Mouse (Mus musculus): ENCODE data around the gene Hyls1. TPM values are rescaled to one million over a fixed set of nuclear protein-coding genes. Genes with fewer than 3 reads are reported as not detected.

The Hyls1 gene
- polyA plus RNA-seq, 1 experiment from 2014 or later = 9.0 TPM

DNA sequence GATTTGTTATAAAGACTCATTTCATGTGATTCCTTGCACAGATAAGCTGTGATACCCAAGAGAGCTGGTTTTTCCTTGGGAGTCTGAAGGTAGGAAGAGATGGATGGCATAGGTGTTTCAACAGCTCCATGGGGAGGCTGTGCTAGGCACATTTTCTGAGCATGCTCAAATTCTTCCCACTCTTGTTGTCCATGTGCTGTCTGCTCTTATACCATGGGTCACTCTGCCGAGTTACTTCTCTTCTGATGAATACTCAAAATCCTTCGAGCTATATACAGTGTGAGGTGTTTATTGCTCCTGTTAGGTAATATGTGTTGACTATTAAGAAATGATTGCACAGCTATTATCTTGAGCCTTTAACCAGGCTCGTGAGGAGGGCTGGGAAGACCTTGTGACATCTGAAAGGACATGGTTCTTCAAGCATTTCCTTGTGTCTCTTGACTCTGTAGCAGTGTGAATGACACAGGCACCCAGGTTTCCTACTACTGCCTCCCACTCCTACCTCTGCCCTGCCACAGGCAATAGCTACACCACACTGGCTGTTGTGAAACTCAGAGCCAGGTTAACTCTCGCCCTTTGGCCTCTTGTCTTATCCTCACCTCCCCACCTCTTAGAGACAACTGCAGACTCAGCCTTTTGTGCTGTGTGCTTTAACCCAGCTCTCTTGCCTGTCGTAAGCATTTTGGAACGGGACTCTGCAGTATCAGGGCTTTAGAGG lies 49.4 kb downstream of the Hyls1 start:
- Histone ChIP-seq H3K4me3 (ENCODE audit: low read depth, low read length) (no peak overlapping the region), H3K9ac (ENCODE audit: low read depth, low read length) (no peak overlapping the region), H3K36me3 (ENCODE audit: control insufficient read depth, insufficient read depth) (no peaks in the 10 kb centered on the region), H3K4me2 (ENCODE audit: low read depth, low read length) (no peak overlapping the region), H3K4me1 (ENCODE audit: control insufficient read depth, low read depth, low read length) (no peaks in the 10 kb centered on the region), H3K27ac (ENCODE audit: low read length) (no peak overlapping the region), H3K27me3 (ENCODE audit: control insufficient read depth, insufficient read depth, low read depth, low read length) (no peaks in the 10 kb centered on the region), H3K9me3 (replicated peaks; ENCODE audit: control insufficient read depth, low read length) (no peaks in the 10 kb centered on the region)
- ATAC-seq (ENCODE audit: low read depth) = no peak
- WGBS (ENCODE audit: insufficient replicate concordance) = 38% methylated on average over 6 of the region's 6 CpGs

DNA sequence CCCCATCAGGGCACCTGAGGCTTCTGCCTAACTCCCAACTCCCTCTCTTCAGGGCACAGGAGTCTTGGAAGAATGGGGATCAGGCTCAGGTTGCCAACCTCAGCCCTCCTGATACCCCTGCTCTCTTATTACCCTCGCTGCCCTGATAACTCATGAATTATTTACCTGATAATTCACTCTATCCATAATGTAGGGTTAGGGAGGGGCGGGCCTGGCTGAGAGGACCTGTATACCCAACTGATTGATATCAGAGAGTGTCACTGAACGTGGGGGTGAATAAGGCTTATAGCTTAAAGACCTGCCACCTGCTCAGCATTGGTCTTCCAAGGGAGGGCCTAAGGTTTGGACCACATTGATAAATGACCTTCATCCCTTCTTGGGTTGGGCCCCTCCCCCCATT lies 52.0 kb downstream of the Hyls1 start, which contains the start of gene Gm1113:
Gene Gm1113, minus strand, starts transcription at position 101 of the 400 bp plus-strand sequence.
- 46% methylated on average over 3 of the region's 3 CpGs for WGBS (ENCODE audit: insufficient replicate concordance)
- Histone ChIP-seq H3K36me3 (ENCODE audit: control insufficient read depth, insufficient read depth) (no peaks in the 10 kb centered on the region), H3K4me3 (ENCODE audit: low read depth, low read length) (no peak within 1 kb of the TSS), H3K9ac (ENCODE audit: low read depth, low read length) (no peak within 1 kb of the TSS), H3K9me3 (replicated peaks; ENCODE audit: control insufficient read depth, low read length) (no peaks in the 10 kb centered on the region), H3K27me3 (ENCODE audit: control insufficient read depth, insufficient read depth, low read depth, low read length) (no peaks in the 10 kb centered on the region), H3K4me1 (ENCODE audit: control insufficient read depth, low read depth, low read length) (no peaks in the 10 kb centered on the region), H3K27ac (ENCODE audit: low read length) (no peak within 1 kb of the TSS), H3K4me2 (ENCODE audit: low read depth, low read length) (no peak within 1 kb of the TSS)
- no peak for ATAC-seq (ENCODE audit: low read depth)

DNA sequence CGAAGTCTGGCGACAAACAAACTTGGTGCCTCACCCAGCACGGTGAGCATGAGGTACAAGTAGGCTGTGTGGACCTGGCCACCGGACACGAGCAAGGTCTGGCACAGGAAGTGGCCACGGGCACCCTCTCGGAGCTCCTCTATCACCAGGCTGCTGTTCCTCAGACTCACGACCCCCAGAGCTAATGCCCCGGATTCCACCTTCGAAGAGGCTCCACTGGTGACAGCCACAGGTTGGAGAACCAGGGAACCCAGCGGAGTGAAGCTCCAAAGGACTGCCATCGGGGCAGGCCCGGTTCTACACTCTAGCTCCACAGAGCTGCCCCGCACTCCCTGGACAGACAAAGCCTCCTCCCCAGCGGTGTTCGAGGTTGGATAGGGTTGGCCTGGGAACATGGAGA lies 53.5 kb downstream of the Hyls1 start:
- Histone ChIP-seq H3K9me3 (replicated peaks; ENCODE audit: control insufficient read depth, low read length) (no peaks in the 10 kb centered on the region), H3K36me3 (ENCODE audit: control insufficient read depth, insufficient read depth) (no peaks in the 10 kb centered on the region), H3K4me3 (ENCODE audit: low read depth, low read length) (no peak overlapping the region), H3K4me1 (ENCODE audit: control insufficient read depth, low read depth, low read length) (no peaks in the 10 kb centered on the region), H3K27ac (ENCODE audit: low read length) (no peak overlapping the region), H3K4me2 (ENCODE audit: low read depth, low read length) (no peak overlapping the region), H3K27me3 (ENCODE audit: control insufficient read depth, insufficient read depth, low read depth, low read length) (no peaks in the 10 kb centered on the region), H3K9ac (ENCODE audit: low read depth, low read length) (no peak overlapping the region)
- WGBS (ENCODE audit: insufficient replicate concordance) = 63% methylated on average over 16 of the region's 16 CpGs
- no peak for ATAC-seq (ENCODE audit: low read depth)

DNA sequence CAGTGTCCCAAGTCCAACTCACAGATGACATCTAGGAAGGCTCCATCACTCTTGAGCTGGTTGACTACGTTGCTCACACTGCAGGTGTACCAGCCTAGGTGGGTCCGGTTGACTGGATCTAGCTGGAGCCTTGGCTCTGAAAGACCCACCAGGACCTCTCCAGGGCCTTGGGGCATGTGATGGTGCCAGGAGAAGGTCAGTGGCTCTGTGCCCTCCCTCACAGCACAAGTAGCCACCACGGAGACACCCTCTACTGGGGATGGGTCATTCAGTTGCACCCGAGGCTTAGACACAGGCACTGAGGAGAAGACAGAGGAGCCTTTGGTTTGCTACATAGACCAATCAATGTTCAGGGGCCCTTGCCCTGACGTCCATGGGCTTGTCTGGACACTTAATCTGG lies 54.0 kb downstream of the Hyls1 start:
- H3K36me3 ChIP-seq (ENCODE audit: control insufficient read depth, insufficient read depth) = no peaks in the 10 kb centered on the region
- no peak overlapping the region for H3K27ac ChIP-seq (ENCODE audit: low read length)
- 62% methylated on average over 5 of the region's 5 CpGs for WGBS (ENCODE audit: insufficient replicate concordance)
- no peaks in the 10 kb centered on the region for H3K27me3 ChIP-seq (ENCODE audit: control insufficient read depth, insufficient read depth, low read depth, low read length)
- no peak overlapping the region for H3K4me3 ChIP-seq (ENCODE audit: low read depth, low read length)
- no peak overlapping the region for H3K4me2 ChIP-seq (ENCODE audit: low read depth, low read length)
- H3K9ac ChIP-seq (ENCODE audit: low read depth, low read length) = no peak overlapping the region
- ATAC-seq (ENCODE audit: low read depth) = no peak
- no peaks in the 10 kb centered on the region for H3K9me3 ChIP-seq (replicated peaks; ENCODE audit: control insufficient read depth, low read length)
- no peaks in the 10 kb centered on the region for H3K4me1 ChIP-seq (ENCODE audit: control insufficient read depth, low read depth, low read length)

DNA sequence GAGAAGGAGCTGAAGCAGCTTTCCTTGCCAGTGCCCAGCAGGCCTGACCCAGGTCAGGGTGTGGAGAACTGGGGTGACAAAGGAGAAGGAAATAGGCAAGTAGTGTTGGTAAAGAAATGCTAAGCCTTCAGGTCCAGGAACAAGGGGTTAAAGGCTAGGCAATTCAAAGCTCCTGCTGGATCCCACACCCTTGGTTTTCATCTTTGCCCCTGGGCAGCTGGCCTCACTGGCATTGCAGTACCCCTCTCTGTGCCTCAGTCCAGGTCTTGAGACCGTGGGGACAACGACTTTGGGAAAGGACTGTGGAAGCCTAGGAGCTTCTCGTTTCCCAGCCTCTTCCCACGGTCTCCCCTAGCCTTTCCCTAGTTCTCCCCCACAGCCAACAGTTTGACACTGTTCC lies 56.3 kb downstream of the Hyls1 start:
- Histone ChIP-seq H3K36me3 (ENCODE audit: control insufficient read depth, insufficient read depth) (no peaks in the 10 kb centered on the region), H3K4me2 (ENCODE audit: low read depth, low read length) (no peak overlapping the region), H3K27me3 (ENCODE audit: control insufficient read depth, insufficient read depth, low read depth, low read length) (no peaks in the 10 kb centered on the region), H3K9ac (ENCODE audit: low read depth, low read length) (no peak overlapping the region), H3K9me3 (replicated peaks; ENCODE audit: control insufficient read depth, low read length) (no peaks in the 10 kb centered on the region), H3K27ac (ENCODE audit: low read length) (no peak overlapping the region), H3K4me1 (ENCODE audit: control insufficient read depth, low read depth, low read length) (no peaks in the 10 kb centered on the region), H3K4me3 (ENCODE audit: low read depth, low read length) (no peak overlapping the region)
- no peak for ATAC-seq (ENCODE audit: low read depth)
- 51% methylated on average over 4 of the region's 4 CpGs for WGBS (ENCODE audit: insufficient replicate concordance)

Other genes with a start within 250 kb of the Hyls1 start
- 0.30 and 0.42 TPM in 2 replicates for gene Cdon, start 149.3 kb downstream of the Hyls1 start, polyA plus RNA-seq (2015; fragmentation: Nextera tagmentation; extraction: Ambion mirVana)
- not detected in 2 replicates for gene Gm1113, start 52.1 kb downstream of the Hyls1 start, polyA plus RNA-seq (2015; fragmentation: Nextera tagmentation; extraction: Ambion mirVana)
- 0.14 and 0.18 TPM in 2 replicates for gene Ddx25, start 11.9 kb downstream of the Hyls1 start, polyA plus RNA-seq (2015; fragmentation: Nextera tagmentation; extraction: Ambion mirVana)
- gene Pus3, start 11.8 kb downstream of the Hyls1 start, polyA plus RNA-seq (2015; fragmentation: Nextera tagmentation; extraction: Ambion mirVana) = 5.2 and 5.8 TPM in 2 replicates
- 0.05 and 0.09 TPM in 2 replicates for gene Pate2, start 114 bp downstream of the Hyls1 start, polyA plus RNA-seq (2015; fragmentation: Nextera tagmentation; extraction: Ambion mirVana)
- gene Pate4, start 41.5 kb upstream of the Hyls1 start, polyA plus RNA-seq (2015; fragmentation: Nextera tagmentation; extraction: Ambion mirVana) = not detected in 2 replicates
- gene Pate3, start 77.8 kb upstream of the Hyls1 start, polyA plus RNA-seq (2015; fragmentation: Nextera tagmentation; extraction: Ambion mirVana) = not detected in 2 replicates
- gene Pate1, start 117.0 kb upstream of the Hyls1 start, polyA plus RNA-seq (2015; fragmentation: Nextera tagmentation; extraction: Ambion mirVana) = not detected in 2 replicates
- gene Gm17677, start 170.7 kb upstream of the Hyls1 start, polyA plus RNA-seq (2015; fragmentation: Nextera tagmentation; extraction: Ambion mirVana) = not detected in 2 replicates
- gene Gm17727, start 207.7 kb upstream of the Hyls1 start, polyA plus RNA-seq (2015; fragmentation: Nextera tagmentation; extraction: Ambion mirVana) = not detected in 2 replicates
- gene Gm27235, start 219.7 kb upstream of the Hyls1 start, polyA plus RNA-seq (2015; fragmentation: Nextera tagmentation; extraction: Ambion mirVana) = not detected in 2 replicates
- gene D730048I06Rik, start 219.7 kb upstream of the Hyls1 start, polyA plus RNA-seq (2015; fragmentation: Nextera tagmentation; extraction: Ambion mirVana) = not detected in 2 replicates

Measured in liver, embryonic 16.5 days (tissue).